Mouse (Mus musculus) hindbrain, postnatal 0 days (tissue): Measurements from ENCODE around the gene Bspry. TPM values are rescaled to one million over a fixed set of nuclear protein-coding genes. Genes with fewer than 3 reads are reported as not detected.

Source experiments
- ATAC-seq: fragments of 200-750 bp; cut with Nextera tagmentation; 2 replicates; pipeline ENCODE4 v1.8.0; 2017; ENCODE audit warnings: mild to moderate bottlenecking, moderate TSS enrichment, moderate library complexity
- DNase-seq: peaks from one replicate; pipeline ENCODE4 v3.0.0-alpha.2; 2015; ENCODE audit warnings: low spot score
- H3K27ac ChIP-seq: fragments of 300-500 bp; sonication (generic); 2 replicates; pipeline ENCODE4 v1.5.1; 2014; ENCODE audit warnings: mild to moderate bottlenecking
- H3K27me3 ChIP-seq: fragments of 300-500 bp; sonication (generic); 2 replicates; pipeline ENCODE4 v1.6.1; 2014; ENCODE audit warnings: low read length, mixed read lengths; ENCODE audit not compliant: insufficient read depth
- H3K36me3 ChIP-seq: fragments of 300-500 bp; sonication (generic); 2 replicates; pipeline ENCODE4 v1.6.1; 2014; ENCODE audit warnings: low read length, mixed read lengths; ENCODE audit not compliant: insufficient read depth
- H3K4me1 ChIP-seq: fragments of 300-500 bp; sonication (generic); 2 replicates; pipeline ENCODE4 v1.6.1; 2014; ENCODE audit warnings: antibody characterized with exemption, low read length, mixed read lengths; ENCODE audit not compliant: insufficient read depth
- H3K4me2 ChIP-seq: fragments of 300-500 bp; sonication (generic); 2 replicates; pipeline ENCODE4 v1.6.1; 2014; ENCODE audit warnings: low read depth, mild to moderate bottlenecking, low read length, moderate library complexity, mixed read lengths
- H3K4me3 ChIP-seq: fragments of 300-500 bp; sonication (generic); 2 replicates; pipeline ENCODE4 v1.5.1; 2014; ENCODE audit warnings: low read length
- H3K9ac ChIP-seq: fragments of 300-500 bp; sonication (generic); replicated peaks from 2 replicates; pipeline ENCODE4 v1.6.1; 2014; ENCODE audit warnings: mild to moderate bottlenecking, low read length, moderate library complexity, mixed read lengths
- H3K9me3 ChIP-seq: fragments of 300-500 bp; sonication (generic); 2 replicates; pipeline ENCODE4 v1.6.1; 2016; ENCODE audit warnings: low read length, mixed read lengths
- CTCF ChIP-seq: IDR thresholded peaks from 2 replicates; pipeline ENCODE4 v1.5.1; 2016; ENCODE audit warnings: antibody characterized with exemption, control low read depth, low read depth
- polyA plus RNA-seq: library from polyadenylated mRNA; unstranded; fragments of >200 nt; fragmentation: Nextera tagmentation; extraction: Ambion mirVana; gene quantifications from 2 replicates; pipeline ENCODE4 v1.2.1, GENCODE M21; 2015
- total RNA-seq: library from RNA; depleted of rRNA; stranded (reverse); fragments of >200 nt; gene quantifications from 2 replicates; pipeline ENCODE4 v1.2.3, GENCODE M21; 2014; rRNA removed

Gene Bspry
- total and polyA plus RNA-seq, 2 experiments from 2014 or later, result 0.37 to 0.96 TPM

DNA sequence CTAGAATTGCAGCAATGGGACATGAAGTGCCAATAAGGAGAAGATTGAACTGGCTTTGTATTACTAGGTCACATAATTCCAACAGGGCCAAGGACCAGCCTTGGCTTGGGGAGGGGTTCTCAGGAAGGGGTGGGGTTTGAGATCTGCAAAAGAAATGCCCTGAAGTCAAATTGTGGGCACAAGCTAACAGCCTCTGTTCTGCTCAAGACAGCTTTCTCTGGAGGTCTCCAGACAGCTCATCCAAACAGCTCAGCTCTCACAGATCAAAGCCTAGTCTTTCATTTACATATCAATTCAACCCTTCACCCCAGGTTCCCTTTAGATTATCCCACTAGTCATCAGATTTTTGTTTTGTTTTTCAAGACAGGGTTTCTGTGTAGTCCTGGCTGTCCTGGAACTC, 64.9 kb downstream of the Bspry start:
- Histone ChIP-seq H3K4me3 (no peak overlapping the region), H3K4me1 (no peaks in the 10 kb centered on the region), H3K9me3 (no peaks in the 10 kb centered on the region), H3K27me3 (no peaks in the 10 kb centered on the region), H3K9ac (no peak overlapping the region), H3K4me2 (no peak overlapping the region), H3K36me3 (no peaks in the 10 kb centered on the region), H3K27ac (no peak overlapping the region)
- DNase-seq (no peak), ATAC-seq (no peak)
- TF ChIP-seq CTCF, result no peak

Other genes with a start within 250 kb of the Bspry start
- 12.5 and 14.4 TPM in 2 replicates for gene Zfp37, start 249.0 kb upstream of the Bspry start, total RNA-seq
- 15.6 and 16.2 TPM in 2 replicates for gene Zfp37, start 249.0 kb upstream of the Bspry start, polyA plus RNA-seq
- gene Slc31a2, start 217.5 kb upstream of the Bspry start, total RNA-seq, result 17.7 and 19.3 TPM in 2 replicates
- 12.1 and 12.2 TPM in 2 replicates for gene Slc31a2, start 217.5 kb upstream of the Bspry start, polyA plus RNA-seq
- gene Fkbp15, start 119.5 kb upstream of the Bspry start, total RNA-seq, result 38.3 and 43.0 TPM in 2 replicates
- gene Fkbp15, start 119.5 kb upstream of the Bspry start, polyA plus RNA-seq, result 22.6 and 23.7 TPM in 2 replicates
- 17.3 and 20.8 TPM in 2 replicates for gene Slc31a1, start 119.3 kb upstream of the Bspry start, total RNA-seq
- gene Slc31a1, start 119.3 kb upstream of the Bspry start, polyA plus RNA-seq, result 45.3 and 46.3 TPM in 2 replicates
- 24.7 and 30.1 TPM in 2 replicates for gene Cdc26, start 71.4 kb upstream of the Bspry start, total RNA-seq
- gene Cdc26, start 71.4 kb upstream of the Bspry start, polyA plus RNA-seq, result 75.2 and 78.3 TPM in 2 replicates
- gene Prpf4, start 71.3 kb upstream of the Bspry start, total RNA-seq, result 14.3 and 19.6 TPM in 2 replicates
- 12.2 and 13.8 TPM in 2 replicates for gene Prpf4, start 71.3 kb upstream of the Bspry start, polyA plus RNA-seq
- gene Rnf183, start 44.8 kb upstream of the Bspry start, total RNA-seq, result 0.93 and 3.4 TPM in 2 replicates
- 0.14 TPM in 1 of 2 replicates, not detected in the other for gene Rnf183, start 44.8 kb upstream of the Bspry start, polyA plus RNA-seq
- 3.5 and 4.3 TPM in 2 replicates for gene Wdr31, start 9.2 kb upstream of the Bspry start, total RNA-seq
- 16.4 and 17.6 TPM in 2 replicates for gene Wdr31, start 9.2 kb upstream of the Bspry start, polyA plus RNA-seq
- gene Hdhd3, start 23.4 kb downstream of the Bspry start, total RNA-seq, result 4.1 and 5.1 TPM in 2 replicates
- gene Hdhd3, start 23.4 kb downstream of the Bspry start, polyA plus RNA-seq, result 5.8 and 6.8 TPM in 2 replicates
- 50.4 and 50.9 TPM in 2 replicates for gene Alad, start 39.9 kb downstream of the Bspry start, total RNA-seq
- 69.3 and 70.5 TPM in 2 replicates for gene Alad, start 39.9 kb downstream of the Bspry start, polyA plus RNA-seq
- gene Pole3, start 45.0 kb downstream of the Bspry start, total RNA-seq, result 19.0 and 25.1 TPM in 2 replicates
- 66.5 and 70.0 TPM in 2 replicates for gene Pole3, start 45.0 kb downstream of the Bspry start, polyA plus RNA-seq
- gene 4933430I17Rik, start 45.3 kb downstream of the Bspry start, total RNA-seq, result 1.0 TPM in 1 of 2 replicates, not detected in the other
- 0.74 and 0.83 TPM in 2 replicates for gene 4933430I17Rik, start 45.3 kb downstream of the Bspry start, polyA plus RNA-seq
- 71.0 and 71.9 TPM in 2 replicates for gene Rgs3, start 79.8 kb downstream of the Bspry start, total RNA-seq
- 44.3 and 44.6 TPM in 2 replicates for gene Rgs3, start 79.8 kb downstream of the Bspry start, polyA plus RNA-seq